Mouse (Mus musculus) erythroblast, embryonic 14.5 days (primary cell): ENCODE data around the gene Tada3.

Experiments
- GATA1 ChIP-seq: IDR thresholded peaks from 2 replicates; pipeline ENCODE4 v1.6.1; 2012; ENCODE audit warnings: low read length, inconsistent platforms, mixed read lengths
- TAL1 ChIP-seq: IDR thresholded peaks from 3 replicates; pipeline ENCODE4 v1.6.1; 2012; ENCODE audit warnings: low read length, inconsistent platforms, mixed read lengths

DNA sequence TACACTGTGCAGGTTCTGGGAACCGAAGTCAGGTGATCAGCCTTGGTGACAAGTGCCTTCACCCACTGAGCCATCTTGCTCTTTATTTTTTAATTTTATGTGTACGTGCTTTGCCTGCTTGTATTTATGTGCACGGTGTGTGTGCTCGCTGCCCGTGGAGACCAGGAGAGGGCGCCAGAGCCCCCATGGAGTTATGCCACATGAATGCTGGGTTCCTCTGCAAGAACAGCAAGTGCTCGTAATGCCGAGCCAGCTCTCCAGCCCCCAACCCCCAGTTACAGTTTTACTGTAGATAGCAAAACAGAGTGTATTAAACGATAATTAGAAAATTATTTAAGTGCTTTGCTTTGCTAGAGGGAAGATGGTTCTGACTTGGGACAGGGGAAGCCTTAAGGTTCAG, 29.0 kb upstream of the Tada3 start:
- TF ChIP-seq TAL1 (no peak), GATA1 (no peak)
